Mouse (Mus musculus) bone marrow, adult 2 months (tissue): ENCODE measurements around the gene St14.

Source experiments
- CTCF ChIP-seq: fragments of 200-500 bp; IDR thresholded peaks from 2 replicates; pipeline ENCODE4 v1.5.1; 2011; ENCODE audit warnings: low read length, control low read depth; ENCODE audit not compliant: control insufficient read depth, insufficient read depth
- POLR2A ChIP-seq: fragments of 200-500 bp; IDR thresholded peaks from 2 replicates; pipeline ENCODE4 v1.6.1; 2011; ENCODE audit warnings: low read depth, mild to moderate bottlenecking, control low read depth, low read length, borderline replicate concordance; ENCODE audit not compliant: control insufficient read depth

GRCm38 (mm10) chr9:31163327-31163726 lies 31.7 kb upstream of the St14 start:
- TF ChIP-seq CTCF (no peak), POLR2A (no peak)
